Mouse (Mus musculus) gastrocnemius, postnatal 25 days (tissue): ENCODE data around the gene Clip2. TPM values are rescaled to one million over a fixed set of nuclear protein-coding genes. Genes with fewer than 3 reads are reported as not detected.
"Not testable (repeated sequence)": the region's sequence is repeated elsewhere in the genome, so short reads cannot be mapped to it uniquely, and the experiment has no call there.

Experiments used
- DNase-seq: peaks from one replicate; pipeline ENCODE4 v3.0.0; 2022
- microRNA-seq, 2 experiments: library from miRNA; unstranded; fragments of <30 nt; microRNA quantifications; one replicate each; pipeline ENCODE4 v1.2.0; 2021; ENCODE audit warnings: borderline replicate concordance in 2 of 2
- total RNA-seq, 2 experiments: library from RNA; stranded (reverse); gene quantifications; 1 replicate in 1 of 2; 2 replicates in 1 of 2; pipeline ENCODE4 v1.2.3; 2021

Gene Clip2
- total RNA-seq, 2 experiments from 2014 or later = 3.6 to 4.0 TPM

- no peak for DNase-seq
Observed at GRCm38 (mm10) chr5:134460546-134460945, 91.7 kb downstream of the Clip2 start.

GRCm38 (mm10) chr5:134459096-134459495 is 93.1 kb downstream of the Clip2 start:
- no peak for DNase-seq

- no peak for DNase-seq
Observed at GRCm38 (mm10) chr5:134458416-134458815, 93.8 kb downstream of the Clip2 start.

- DNase-seq = no peak
Observed at GRCm38 (mm10) chr5:134457371-134457770, 94.9 kb downstream of the Clip2 start.

GRCm38 (mm10) chr5:134456503-134456962 is 95.7 kb downstream of the Clip2 start, which contains the start of gene Gtf2ird1:
Gene Gtf2ird1, minus strand, starts transcription at chr5:134456716.
- peak; percentile 72 for DNase-seq

- DNase-seq = no peak
Observed at GRCm38 (mm10) chr5:134455914-134456423, 96.3 kb downstream of the Clip2 start.

GRCm38 (mm10) chr5:134455186-134455895 is 96.9 kb downstream of the Clip2 start:
- DNase-seq = no peak

GRCm38 (mm10) chr5:134454421-134454820 is 97.8 kb downstream of the Clip2 start:
- no peak for DNase-seq

GRCm38 (mm10) chr5:134453577-134453976 is 98.7 kb downstream of the Clip2 start:
- DNase-seq = no peak

- DNase-seq = not testable (repeated sequence)
Observed at GRCm38 (mm10) chr5:134446755-134447154, 105.5 kb downstream of the Clip2 start.

GRCm38 (mm10) chr5:134445895-134446294 is 106.3 kb downstream of the Clip2 start:
- DNase-seq = no peak

GRCm38 (mm10) chr5:134445208-134445831 is 106.9 kb downstream of the Clip2 start:
- no peak for DNase-seq

- DNase-seq = peak; percentile 60
Observed at GRCm38 (mm10) chr5:134444473-134444872, 107.8 kb downstream of the Clip2 start.

- DNase-seq = no peak
Observed at GRCm38 (mm10) chr5:134442066-134442465, 110.2 kb downstream of the Clip2 start.

GRCm38 (mm10) chr5:134441105-134441504 is 111.1 kb downstream of the Clip2 start:
- DNase-seq = no peak

GRCm38 (mm10) chr5:134440098-134440497 is 112.1 kb downstream of the Clip2 start:
- peak; percentile 36 for DNase-seq

- no peak for DNase-seq
Observed at GRCm38 (mm10) chr5:134439481-134439880, 112.8 kb downstream of the Clip2 start.

Small RNA genes lying within 50 kb of the gene (microRNA-seq; reads per million reads assigned to microRNA genes)
- 0 reads per million in 2 experiments for gene Gm26340
- 0 reads per million in 2 experiments for gene Mir7228

Other genes with a start within 250 kb of the Clip2 start
- gene Gtf2i, start 237.7 kb downstream of the Clip2 start, total RNA-seq = 100 to 1,000 TPM; 102 to 106 TPM
- 1 to 10 TPM; 9.6 to 9.9 TPM for gene Gtf2ird1, start 95.7 kb downstream of the Clip2 start, total RNA-seq
- gene Syna, start 7.7 kb upstream of the Clip2 start, total RNA-seq = not detected
- 10 to 100 TPM; 13.9 to 14.1 TPM for gene Rfc2, start 28.9 kb upstream of the Clip2 start, total RNA-seq
- gene Lat2, start 62.6 kb upstream of the Clip2 start, total RNA-seq = under 1 TPM; 0.41 to 0.99 TPM
- 10 to 100 TPM; 85.7 to 97.7 TPM for gene Eif4h, start 87.1 kb upstream of the Clip2 start, total RNA-seq
- gene Limk1, start 136.2 kb upstream of the Clip2 start, total RNA-seq = 1 to 10 TPM; 2.7 to 2.8 TPM
- gene Eln, start 194.9 kb upstream of the Clip2 start, total RNA-seq = 100 to 1,000 TPM in 1 of 2 experiments, 10 to 100 TPM in 1; 72.9 to 155 TPM